Mouse (Mus musculus): ENCODE results near the gene Ccnd2. TPM values are rescaled to one million over a fixed set of nuclear protein-coding genes. Genes with fewer than 3 reads are reported as not detected.
A peak's percentile ranks its signal among the peaks of the same experiment; 100 is the strongest.

Ccnd2 gene
- polyA plus RNA-seq, 1 experiment from 2014 or later = 275 TPM

GRCm38 (mm10) chr6:127129659-127130058, 22.3 kb downstream of the Ccnd2 start:
- no peaks in the 10 kb centered on the region for H3K4me1 ChIP-seq (replicated peaks; ENCODE audit: control insufficient read depth, insufficient read depth, low read length)
- no peak for DNase-seq (ENCODE audit: low spot score)
- 87% methylated on average over 14 of the region's 14 CpGs for WGBS
- no peak overlapping the region for H3K4me3 ChIP-seq (ENCODE audit: low read depth, low read length)
- no peaks in the 10 kb centered on the region for H3K9me3 ChIP-seq (ENCODE audit: control insufficient read depth, low read length)
- no peak overlapping the region for H3K27ac ChIP-seq (ENCODE audit: low read depth, low read length)
- H3K4me2 ChIP-seq = no peak overlapping the region
- no peak for ATAC-seq (replicated peaks; ENCODE audit: low FRiP score)
- peaks cover 14% of the 10 kb centered on the region for H3K36me3 ChIP-seq (ENCODE audit: control insufficient read depth, insufficient read depth, low read length)
- H3K9ac ChIP-seq (ENCODE audit: low read depth, low read length) = no peak overlapping the region
- no peaks in the 10 kb centered on the region for H3K27me3 ChIP-seq (replicated peaks; ENCODE audit: control insufficient read depth, insufficient read depth, low read length)

- peaks cover 3% of the 10 kb centered on the region; the same call in 1 of the 2 replicates for H3K36me3 ChIP-seq (ENCODE audit: control insufficient read depth, insufficient read depth, low read length)
- no peaks in the 10 kb centered on the region for H3K27me3 ChIP-seq (replicated peaks; ENCODE audit: control insufficient read depth, insufficient read depth, low read length)
- no peak for ATAC-seq (replicated peaks; ENCODE audit: low FRiP score)
- no peak overlapping the region for H3K27ac ChIP-seq (ENCODE audit: low read depth, low read length)
- no peak overlapping the region for H3K4me3 ChIP-seq (ENCODE audit: low read depth, low read length)
- no peaks in the 10 kb centered on the region for H3K4me1 ChIP-seq (replicated peaks; ENCODE audit: control insufficient read depth, insufficient read depth, low read length)
- H3K4me2 ChIP-seq = no peak overlapping the region
- DNase-seq (ENCODE audit: low spot score) = no peak
- H3K9ac ChIP-seq (ENCODE audit: low read depth, low read length) = no peak overlapping the region
- no peaks in the 10 kb centered on the region for H3K9me3 ChIP-seq (ENCODE audit: control insufficient read depth, low read length)
- WGBS = 86% methylated on average over 7 of the region's 7 CpGs
These were observed 28.5 kb downstream of the Ccnd2 start for GRCm38 (mm10) chr6:127123506-127123905.

- Histone ChIP-seq H3K36me3 (ENCODE audit: control insufficient read depth, insufficient read depth, low read length) (0 out of 2 replicates have a peak, but pooled peaks cover 3% of the 10 kb centered on the region), H3K4me3 (ENCODE audit: low read depth, low read length) (no peak overlapping the region), H3K27me3 (replicated peaks; ENCODE audit: control insufficient read depth, insufficient read depth, low read length) (no peaks in the 10 kb centered on the region), H3K9me3 (ENCODE audit: control insufficient read depth, low read length) (no peaks in the 10 kb centered on the region), H3K4me2 (no peak overlapping the region), H3K9ac (ENCODE audit: low read depth, low read length) (no peak overlapping the region), H3K27ac (ENCODE audit: low read depth, low read length) (no peak overlapping the region), H3K4me1 (replicated peaks; ENCODE audit: control insufficient read depth, insufficient read depth, low read length) (no peaks in the 10 kb centered on the region)
- ATAC-seq (replicated peaks; ENCODE audit: low FRiP score) (no peak), DNase-seq (ENCODE audit: low spot score) (no peak)
- 73% methylated on average over 5 of the region's 5 CpGs for WGBS
These were observed 29.0 kb downstream of the Ccnd2 start for GRCm38 (mm10) chr6:127122996-127123395.

GRCm38 (mm10) chr6:127122221-127122806, 29.7 kb downstream of the Ccnd2 start:
- no peak overlapping the region for H3K9ac ChIP-seq (ENCODE audit: low read depth, low read length)
- 0 out of 2 replicates have a peak, but pooled peaks cover 3% of the 10 kb centered on the region for H3K36me3 ChIP-seq (ENCODE audit: control insufficient read depth, insufficient read depth, low read length)
- DNase-seq (ENCODE audit: low spot score) (no peak), ATAC-seq (replicated peaks; ENCODE audit: low FRiP score) (no peak)
- no peaks in the 10 kb centered on the region for H3K4me1 ChIP-seq (replicated peaks; ENCODE audit: control insufficient read depth, insufficient read depth, low read length)
- H3K27ac ChIP-seq (ENCODE audit: low read depth, low read length) = no peak overlapping the region
- no peak overlapping the region for H3K4me3 ChIP-seq (ENCODE audit: low read depth, low read length)
- no peak overlapping the region for H3K4me2 ChIP-seq
- H3K27me3 ChIP-seq (replicated peaks; ENCODE audit: control insufficient read depth, insufficient read depth, low read length) = no peaks in the 10 kb centered on the region
- no peaks in the 10 kb centered on the region for H3K9me3 ChIP-seq (ENCODE audit: control insufficient read depth, low read length)
- WGBS = 72% methylated on average over 4 of the region's 4 CpGs

- Histone ChIP-seq H3K27ac (ENCODE audit: low read depth, low read length) (no peak overlapping the region), H3K36me3 (ENCODE audit: control insufficient read depth, insufficient read depth, low read length) (no peaks in the 10 kb centered on the region), H3K4me1 (replicated peaks; ENCODE audit: control insufficient read depth, insufficient read depth, low read length) (no peaks in the 10 kb centered on the region), H3K4me3 (ENCODE audit: low read depth, low read length) (no peak overlapping the region), H3K4me2 (no peak overlapping the region), H3K9me3 (ENCODE audit: control insufficient read depth, low read length) (no peaks in the 10 kb centered on the region), H3K9ac (ENCODE audit: low read depth, low read length) (no peak overlapping the region), H3K27me3 (replicated peaks; ENCODE audit: control insufficient read depth, insufficient read depth, low read length) (peaks cover 18% of the 10 kb centered on the region)
- DNase-seq (ENCODE audit: low spot score) (no peak), ATAC-seq (replicated peaks; ENCODE audit: low FRiP score) (no peak)
- 62% methylated on average over 23 of the region's 23 CpGs for WGBS
These were observed 37.1 kb downstream of the Ccnd2 start for GRCm38 (mm10) chr6:127114753-127115456.

GRCm38 (mm10) chr6:127109402-127109930, 42.5 kb downstream of the Ccnd2 start, which contains the start of gene Tigar:
Gene Tigar, minus strand, starts transcription at chr6:127109557.
- ATAC-seq (replicated peaks; ENCODE audit: low FRiP score) (peak; percentile 98), DNase-seq (ENCODE audit: low spot score) (peak; percentile 88)
- peak within 1 kb of the TSS; percentile 61 for H3K4me3 ChIP-seq (ENCODE audit: low read depth, low read length)
- H3K27me3 ChIP-seq (replicated peaks; ENCODE audit: control insufficient read depth, insufficient read depth, low read length) = peaks cover 16% of the 10 kb centered on the region
- peak within 1 kb of the TSS; percentile 87 for H3K4me2 ChIP-seq
- H3K36me3 ChIP-seq (ENCODE audit: control insufficient read depth, insufficient read depth, low read length) = no peaks in the 10 kb centered on the region
- under 1% methylated on average over 37 of the region's 37 CpGs for WGBS
- peak within 1 kb of the TSS; percentile 52 for H3K9ac ChIP-seq (ENCODE audit: low read depth, low read length)
- H3K9me3 ChIP-seq (ENCODE audit: control insufficient read depth, low read length) = no peaks in the 10 kb centered on the region
- no peaks in the 10 kb centered on the region for H3K4me1 ChIP-seq (replicated peaks; ENCODE audit: control insufficient read depth, insufficient read depth, low read length)
- no peak within 1 kb of the TSS for H3K27ac ChIP-seq (ENCODE audit: low read depth, low read length)

- 15% methylated on average over 20 of the region's 20 CpGs for WGBS
- Histone ChIP-seq H3K4me1 (replicated peaks; ENCODE audit: control insufficient read depth, insufficient read depth, low read length) (no peaks in the 10 kb centered on the region), H3K27ac (ENCODE audit: low read depth, low read length) (no peak overlapping the region), H3K4me3 (ENCODE audit: low read depth, low read length) (peak overlapping the region; percentile 61), H3K4me2 (peak overlapping the region; percentile 87), H3K9me3 (ENCODE audit: control insufficient read depth, low read length) (no peaks in the 10 kb centered on the region), H3K9ac (ENCODE audit: low read depth, low read length) (0 out of 2 replicates have a peak overlapping the region, but pooled peaks have one; percentile 52), H3K36me3 (ENCODE audit: control insufficient read depth, insufficient read depth, low read length) (no peaks in the 10 kb centered on the region), H3K27me3 (replicated peaks; ENCODE audit: control insufficient read depth, insufficient read depth, low read length) (peaks cover 16% of the 10 kb centered on the region)
- no peak for ATAC-seq (replicated peaks; ENCODE audit: low FRiP score)
- no peak for DNase-seq (ENCODE audit: low spot score)
These were observed 43.5 kb downstream of the Ccnd2 start for GRCm38 (mm10) chr6:127108368-127109060.

- H3K27me3 ChIP-seq (replicated peaks; ENCODE audit: control insufficient read depth, insufficient read depth, low read length) = peaks cover 13% of the 10 kb centered on the region
- no peak overlapping the region for H3K4me3 ChIP-seq (ENCODE audit: low read depth, low read length)
- no peak for ATAC-seq (replicated peaks; ENCODE audit: low FRiP score)
- H3K9ac ChIP-seq (ENCODE audit: low read depth, low read length) = no peak overlapping the region
- H3K36me3 ChIP-seq (ENCODE audit: control insufficient read depth, insufficient read depth, low read length) = no peaks in the 10 kb centered on the region
- no peaks in the 10 kb centered on the region for H3K9me3 ChIP-seq (ENCODE audit: control insufficient read depth, low read length)
- no peaks in the 10 kb centered on the region for H3K4me1 ChIP-seq (replicated peaks; ENCODE audit: control insufficient read depth, insufficient read depth, low read length)
- no peak for DNase-seq (ENCODE audit: low spot score)
- no peak overlapping the region for H3K27ac ChIP-seq (ENCODE audit: low read depth, low read length)
- no peak overlapping the region for H3K4me2 ChIP-seq
These were observed 44.6 kb downstream of the Ccnd2 start for GRCm38 (mm10) chr6:127107413-127107812.
